Mouse (Mus musculus): ENCODE data around the gene Wnt2b. TPM values are rescaled to one million over a fixed set of nuclear protein-coding genes. Genes with fewer than 3 reads are reported as not detected.

Wnt2b gene
- polyA plus RNA-seq, 1 experiment from 2014 or later = 0.78 TPM

DNA sequence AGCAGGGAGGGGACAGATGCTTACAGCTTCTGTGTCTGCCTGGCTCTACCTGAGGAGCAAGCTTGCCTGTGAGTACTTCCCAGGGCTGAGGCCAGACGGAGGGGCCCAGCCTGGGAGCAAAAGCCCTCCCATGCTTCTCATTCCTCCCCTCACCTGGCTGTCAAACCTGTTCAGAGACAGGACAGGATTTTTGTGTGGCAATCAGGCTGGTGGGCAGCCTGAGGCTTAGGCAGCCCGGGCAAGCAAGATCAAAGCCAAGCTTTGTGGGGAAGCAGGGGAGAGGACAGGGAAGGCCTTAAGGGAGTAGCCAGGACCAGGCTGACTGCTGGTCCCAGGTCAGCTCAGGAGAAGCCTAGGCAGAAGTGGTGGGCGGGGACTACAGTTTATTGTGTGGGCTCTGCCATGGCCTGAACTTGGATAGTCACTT is 32.7 kb upstream of the Wnt2b start:
- WGBS = 51% methylated on average over 3 of the region's 3 CpGs
- Histone ChIP-seq H3K4me1 (peaks cover 17% of the 10 kb centered on the region), H3K27ac (replicated peaks) (peak overlapping the region; percentile 77), H3K9me3 (replicated peaks) (no peaks in the 10 kb centered on the region), H3K27me3 (replicated peaks) (no peaks in the 10 kb centered on the region), H3K4me3 (replicated peaks) (no peak overlapping the region), H3K9ac (replicated peaks) (no peak overlapping the region), H3K36me3 (no peaks in the 10 kb centered on the region), H3K4me2 (0 out of 2 replicates have a peak overlapping the region, but pooled peaks have one; percentile 15)
- ATAC-seq (ENCODE audit: low FRiP score) = no peak

DNA sequence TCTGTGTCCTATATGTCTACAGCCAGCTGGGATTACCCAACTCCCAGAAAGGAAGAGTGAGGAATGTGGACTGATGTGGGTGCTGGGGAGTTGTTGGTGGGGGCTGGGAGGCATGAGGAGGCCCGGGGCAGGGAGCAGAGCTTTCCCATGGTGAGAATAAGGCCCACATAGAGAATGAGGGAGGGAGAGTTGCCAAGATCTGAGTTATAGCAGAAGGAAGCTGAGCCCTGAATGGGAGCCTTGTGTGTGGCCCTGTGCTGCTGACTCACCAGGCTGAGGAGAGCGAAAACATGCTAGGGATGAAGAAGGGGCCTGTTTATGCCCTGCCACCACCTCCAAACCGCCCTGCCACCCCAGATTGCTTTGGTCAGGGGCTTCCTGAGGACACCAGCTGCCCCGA is 32.1 kb upstream of the Wnt2b start:
- Histone ChIP-seq H3K4me1 (peaks cover 17% of the 10 kb centered on the region), H3K27me3 (replicated peaks) (no peaks in the 10 kb centered on the region), H3K4me3 (replicated peaks) (no peak overlapping the region), H3K4me2 (0 out of 2 replicates have a peak overlapping the region, but pooled peaks have one; percentile 15), H3K9ac (replicated peaks) (no peak overlapping the region), H3K27ac (replicated peaks) (peak overlapping the region; percentile 77), H3K36me3 (no peaks in the 10 kb centered on the region), H3K9me3 (replicated peaks) (no peaks in the 10 kb centered on the region)
- WGBS = 33% methylated on average over 4 of the region's 4 CpGs
- peak; percentile 72 for ATAC-seq (ENCODE audit: low FRiP score)

DNA sequence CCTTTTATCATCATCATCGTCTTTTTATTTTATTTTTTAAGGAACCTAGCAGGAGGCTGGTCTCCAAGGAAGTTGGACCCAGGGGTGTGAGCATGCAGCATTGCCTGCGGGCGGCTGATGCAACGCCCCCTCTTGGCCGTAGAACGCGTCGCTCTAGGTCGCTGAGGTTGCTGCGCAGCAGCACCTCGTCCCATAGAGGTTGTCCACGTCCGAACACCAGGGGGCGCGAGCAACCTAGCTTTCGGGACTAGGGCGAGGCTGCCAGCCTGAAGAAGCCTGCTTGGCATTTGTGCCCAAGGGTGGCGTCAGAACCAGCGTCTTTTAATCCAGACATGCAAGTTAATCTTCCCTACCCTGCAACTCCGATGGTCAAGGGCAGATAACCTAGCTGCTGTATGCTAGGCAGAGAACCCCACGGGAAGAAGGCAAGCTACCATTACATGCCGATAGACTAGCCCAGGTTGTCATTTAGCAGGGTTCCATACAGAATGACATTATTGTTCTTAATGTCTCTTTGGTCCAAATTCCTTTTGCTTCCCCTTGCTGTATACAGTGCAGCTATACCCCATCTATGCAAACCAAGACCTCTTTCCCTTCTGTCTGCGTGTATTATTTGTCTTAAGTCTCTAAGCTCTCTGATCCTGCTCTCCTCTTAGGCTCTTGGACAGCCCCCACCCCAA is 31.1 kb upstream of the Wnt2b start:
- Histone ChIP-seq H3K36me3 (no peaks in the 10 kb centered on the region), H3K9ac (replicated peaks) (no peak overlapping the region), H3K4me3 (replicated peaks) (peak overlapping the region; percentile 19; the same call in 1 of the 2 replicates), H3K4me2 (peak overlapping the region; percentile 46), H3K9me3 (replicated peaks) (no peaks in the 10 kb centered on the region), H3K27me3 (replicated peaks) (no peaks in the 10 kb centered on the region), H3K27ac (replicated peaks) (peak overlapping the region; percentile 42), H3K4me1 (peaks cover 17% of the 10 kb centered on the region)
- ATAC-seq (ENCODE audit: low FRiP score) = peak; percentile 87
- WGBS = 10% methylated on average over 23 of the region's 23 CpGs

DNA sequence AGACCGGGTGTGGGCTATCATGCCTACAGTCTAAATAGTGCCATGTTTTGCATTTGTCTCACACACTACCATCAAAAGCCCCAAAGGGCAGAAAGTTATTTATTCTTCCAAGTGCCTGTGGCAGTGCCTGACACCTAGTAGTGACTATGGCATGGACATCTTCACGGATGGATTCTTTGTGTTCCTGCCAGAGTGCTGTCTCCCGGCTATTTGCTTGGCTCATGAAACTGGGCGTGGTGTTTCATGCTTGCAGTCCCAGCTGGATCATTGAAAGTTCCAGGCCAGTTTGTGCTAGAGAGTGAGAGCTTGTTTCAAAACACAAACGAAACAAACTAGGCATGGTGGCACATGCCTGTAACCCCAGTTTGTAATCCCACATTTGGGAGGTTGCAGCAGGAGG is 30.0 kb upstream of the Wnt2b start:
- no peak overlapping the region for H3K9ac ChIP-seq (replicated peaks)
- no peaks in the 10 kb centered on the region for H3K27me3 ChIP-seq (replicated peaks)
- no peak overlapping the region for H3K4me3 ChIP-seq (replicated peaks)
- peaks cover 17% of the 10 kb centered on the region for H3K4me1 ChIP-seq
- no peak overlapping the region for H3K4me2 ChIP-seq
- H3K9me3 ChIP-seq (replicated peaks) = no peaks in the 10 kb centered on the region
- 79% methylated on average over 5 of the region's 5 CpGs for WGBS
- ATAC-seq (ENCODE audit: low FRiP score) = no peak
- H3K36me3 ChIP-seq = no peaks in the 10 kb centered on the region
- no peak overlapping the region for H3K27ac ChIP-seq (replicated peaks)

DNA sequence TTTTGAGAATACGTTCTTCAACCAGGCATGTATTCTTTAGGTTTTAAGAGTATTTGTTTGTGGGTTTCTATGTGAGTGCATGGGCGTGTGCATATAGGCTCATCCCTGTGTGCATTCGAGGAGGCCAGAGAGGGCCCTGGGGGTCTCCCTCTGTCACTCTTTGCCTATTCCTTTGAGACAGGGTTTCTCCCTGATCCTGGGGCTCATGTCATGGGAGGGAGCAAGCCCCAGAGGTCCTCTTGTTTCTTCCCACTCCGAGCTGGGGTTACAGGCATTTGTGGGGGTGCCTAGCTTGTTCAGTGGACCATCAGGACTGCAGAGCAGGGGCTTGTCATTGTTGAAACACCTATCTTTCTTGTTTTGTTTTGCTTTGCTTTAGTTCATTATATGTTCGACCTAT is 26.2 kb upstream of the Wnt2b start:
- no peak overlapping the region for H3K4me3 ChIP-seq (replicated peaks)
- no peak overlapping the region for H3K27ac ChIP-seq (replicated peaks)
- no peaks in the 10 kb centered on the region for H3K27me3 ChIP-seq (replicated peaks)
- no peak for ATAC-seq (ENCODE audit: low FRiP score)
- H3K9ac ChIP-seq (replicated peaks) = no peak overlapping the region
- no peaks in the 10 kb centered on the region for H3K9me3 ChIP-seq (replicated peaks)
- no peaks in the 10 kb centered on the region for H3K36me3 ChIP-seq
- WGBS = 78% methylated on average over 5 of the region's 5 CpGs
- no peak overlapping the region for H3K4me2 ChIP-seq
- H3K4me1 ChIP-seq = peaks cover 4% of the 10 kb centered on the region

DNA sequence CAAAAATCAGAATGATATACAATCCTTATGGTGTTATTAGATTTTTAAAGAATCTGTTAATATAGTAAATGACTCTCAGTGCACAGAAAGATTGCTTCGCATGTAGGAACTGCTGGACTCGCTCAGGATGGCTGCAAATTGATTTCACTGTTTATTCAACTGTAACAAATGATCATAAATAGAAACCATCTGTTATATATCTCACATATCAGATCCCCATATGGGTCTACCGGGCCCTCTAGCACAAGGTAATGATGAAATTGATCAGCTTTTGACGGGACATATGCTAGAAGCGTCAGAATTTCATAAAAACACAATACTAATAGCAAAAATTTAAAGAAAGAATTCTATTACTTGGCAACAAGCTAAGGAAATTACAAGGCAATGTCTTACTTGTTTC is 18.0 kb upstream of the Wnt2b start:
- H3K27me3 ChIP-seq (replicated peaks) = no peaks in the 10 kb centered on the region
- ATAC-seq (ENCODE audit: low FRiP score) = no peak
- no peak overlapping the region for H3K9ac ChIP-seq (replicated peaks)
- no peak overlapping the region for H3K27ac ChIP-seq (replicated peaks)
- 54% methylated on average over 5 of the region's 5 CpGs for WGBS
- no peaks in the 10 kb centered on the region for H3K36me3 ChIP-seq
- no peak overlapping the region for H3K4me3 ChIP-seq (replicated peaks)
- H3K9me3 ChIP-seq (replicated peaks) = no peaks in the 10 kb centered on the region
- no peaks in the 10 kb centered on the region for H3K4me1 ChIP-seq
- no peak overlapping the region for H3K4me2 ChIP-seq

DNA sequence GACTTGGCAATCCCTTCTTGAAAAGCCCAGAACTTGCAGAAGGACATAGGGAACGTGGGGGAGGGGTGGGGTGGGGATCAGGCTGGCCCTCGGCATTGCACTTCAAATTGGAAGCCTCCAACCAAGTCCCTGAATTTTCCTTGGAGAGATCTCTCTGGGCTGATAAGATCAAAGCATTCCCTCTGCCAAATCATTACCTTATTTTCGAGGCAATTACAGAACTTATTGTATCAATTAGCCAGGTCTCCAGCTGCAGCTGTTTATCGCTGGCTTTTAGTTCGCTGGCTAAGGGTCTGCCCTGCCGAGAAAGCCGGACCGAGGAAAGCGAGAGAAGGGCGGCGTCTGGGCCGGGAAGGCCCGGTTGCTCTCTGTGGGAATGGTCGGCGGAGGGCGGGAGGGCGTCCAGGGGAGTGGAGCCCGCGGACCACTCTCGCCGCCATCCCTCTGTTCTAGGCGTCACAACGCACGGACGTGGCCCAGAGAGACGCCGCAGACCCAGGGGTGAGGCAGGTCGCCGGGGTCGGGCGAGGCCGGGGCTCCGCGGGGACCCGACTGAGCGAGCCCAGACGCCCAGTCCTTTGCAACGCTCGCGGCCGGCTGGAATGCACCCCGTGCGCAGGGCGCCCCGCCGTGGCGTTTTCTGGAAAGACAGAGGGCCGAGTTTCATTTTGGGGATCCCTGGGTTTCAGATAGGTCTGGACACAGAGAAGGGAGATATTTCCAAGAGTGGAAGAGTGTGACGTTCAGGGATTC is 6.0 kb upstream of the Wnt2b start:
- Histone ChIP-seq H3K27me3 (replicated peaks) (peaks cover 27% of the 10 kb centered on the region), H3K36me3 (no peaks in the 10 kb centered on the region), H3K4me1 (peaks cover 9% of the 10 kb centered on the region), H3K4me3 (replicated peaks) (peak overlapping the region; percentile 46), H3K9ac (replicated peaks) (peak overlapping the region; percentile 48), H3K27ac (replicated peaks) (no peak overlapping the region; the same call in 1 of the 2 replicates), H3K9me3 (replicated peaks) (no peaks in the 10 kb centered on the region), H3K4me2 (peak overlapping the region; percentile 75)
- ATAC-seq (ENCODE audit: low FRiP score) = peak; percentile 62
- WGBS = under 1% methylated on average over 49 of the region's 49 CpGs

DNA sequence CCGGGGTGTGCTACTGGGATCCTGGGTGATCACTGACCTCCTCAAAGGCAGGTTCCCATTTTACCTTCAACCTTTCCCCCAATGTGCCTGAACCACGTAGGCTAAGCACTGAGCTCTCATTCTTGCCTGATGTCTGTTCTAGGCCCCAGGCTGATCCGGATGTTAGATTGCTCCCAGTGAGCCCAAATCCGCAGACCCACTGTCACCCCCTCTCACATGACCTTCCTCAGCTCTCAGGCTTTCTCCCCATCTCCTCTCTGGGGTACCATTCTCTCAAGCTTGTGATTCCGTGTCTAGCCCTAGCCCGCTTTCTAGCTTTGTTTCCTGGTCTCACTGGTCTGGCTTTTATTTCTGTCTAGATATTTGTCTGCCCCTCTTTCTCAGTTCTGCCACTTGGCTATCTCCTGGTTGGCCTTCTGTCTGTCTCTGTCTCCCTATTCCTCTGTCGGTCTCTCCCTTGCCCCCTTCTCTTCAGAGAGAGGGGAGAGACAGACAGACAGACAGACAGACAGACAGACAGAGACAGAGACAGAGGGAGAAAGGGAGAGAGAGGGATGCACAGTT is 4.4 kb upstream of the Wnt2b start:
- no peak overlapping the region for H3K9ac ChIP-seq (replicated peaks)
- H3K27ac ChIP-seq (replicated peaks) = no peak overlapping the region
- no peak overlapping the region for H3K4me2 ChIP-seq
- peaks cover 25% of the 10 kb centered on the region for H3K4me1 ChIP-seq
- ATAC-seq (ENCODE audit: low FRiP score) = no peak
- H3K36me3 ChIP-seq = no peaks in the 10 kb centered on the region
- peaks cover 43% of the 10 kb centered on the region for H3K27me3 ChIP-seq (replicated peaks)
- H3K4me3 ChIP-seq (replicated peaks) = no peak overlapping the region
- no peaks in the 10 kb centered on the region for H3K9me3 ChIP-seq (replicated peaks)
- 75% methylated on average over 7 of the region's 7 CpGs for WGBS

DNA sequence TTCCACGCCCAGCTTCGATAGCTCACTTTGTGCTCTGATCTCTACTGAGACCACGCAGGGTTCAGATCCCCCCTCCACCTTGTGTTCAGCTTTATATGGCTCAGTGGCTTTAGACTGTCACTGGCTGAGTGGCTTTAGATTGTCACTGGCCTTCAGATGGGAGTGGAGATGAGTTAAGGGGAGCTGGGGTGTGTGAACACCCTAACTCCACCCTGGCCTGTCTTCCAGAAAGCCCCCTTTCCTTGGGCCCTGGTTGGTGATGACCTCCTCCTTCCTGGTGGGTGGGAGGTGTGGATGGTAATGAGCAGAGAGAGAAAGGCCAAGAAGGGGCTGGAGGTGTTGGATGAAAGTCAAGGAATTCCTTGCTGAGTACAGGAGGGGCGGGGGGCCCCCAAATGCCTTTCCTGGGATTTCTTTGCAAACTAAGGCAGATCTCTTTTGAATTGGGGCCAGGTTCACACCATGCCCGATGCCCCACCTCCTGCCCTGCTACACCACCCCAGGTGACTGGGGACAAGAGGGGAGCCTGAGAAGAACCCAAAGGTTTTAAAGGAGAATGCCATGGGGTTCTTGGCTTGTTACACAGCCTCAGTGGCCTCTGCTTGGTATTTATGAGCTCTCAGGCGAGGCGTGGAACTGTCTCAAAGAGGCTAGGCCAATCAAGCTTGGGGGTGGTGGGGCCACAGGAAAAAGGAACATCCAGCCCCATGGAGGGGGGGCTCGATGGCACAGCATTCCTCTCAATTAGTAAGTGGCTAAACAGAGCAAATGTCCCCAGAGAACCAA is 3.5 kb upstream of the Wnt2b start:
- Histone ChIP-seq H3K27ac (replicated peaks) (no peak overlapping the region), H3K4me3 (replicated peaks) (no peak overlapping the region), H3K4me2 (no peak overlapping the region), H3K4me1 (peaks cover 31% of the 10 kb centered on the region), H3K36me3 (no peaks in the 10 kb centered on the region), H3K9me3 (replicated peaks) (no peaks in the 10 kb centered on the region), H3K27me3 (replicated peaks) (peaks cover 51% of the 10 kb centered on the region), H3K9ac (replicated peaks) (no peak overlapping the region)
- 69% methylated on average over 8 of the region's 8 CpGs for WGBS
- no peak for ATAC-seq (ENCODE audit: low FRiP score)

DNA sequence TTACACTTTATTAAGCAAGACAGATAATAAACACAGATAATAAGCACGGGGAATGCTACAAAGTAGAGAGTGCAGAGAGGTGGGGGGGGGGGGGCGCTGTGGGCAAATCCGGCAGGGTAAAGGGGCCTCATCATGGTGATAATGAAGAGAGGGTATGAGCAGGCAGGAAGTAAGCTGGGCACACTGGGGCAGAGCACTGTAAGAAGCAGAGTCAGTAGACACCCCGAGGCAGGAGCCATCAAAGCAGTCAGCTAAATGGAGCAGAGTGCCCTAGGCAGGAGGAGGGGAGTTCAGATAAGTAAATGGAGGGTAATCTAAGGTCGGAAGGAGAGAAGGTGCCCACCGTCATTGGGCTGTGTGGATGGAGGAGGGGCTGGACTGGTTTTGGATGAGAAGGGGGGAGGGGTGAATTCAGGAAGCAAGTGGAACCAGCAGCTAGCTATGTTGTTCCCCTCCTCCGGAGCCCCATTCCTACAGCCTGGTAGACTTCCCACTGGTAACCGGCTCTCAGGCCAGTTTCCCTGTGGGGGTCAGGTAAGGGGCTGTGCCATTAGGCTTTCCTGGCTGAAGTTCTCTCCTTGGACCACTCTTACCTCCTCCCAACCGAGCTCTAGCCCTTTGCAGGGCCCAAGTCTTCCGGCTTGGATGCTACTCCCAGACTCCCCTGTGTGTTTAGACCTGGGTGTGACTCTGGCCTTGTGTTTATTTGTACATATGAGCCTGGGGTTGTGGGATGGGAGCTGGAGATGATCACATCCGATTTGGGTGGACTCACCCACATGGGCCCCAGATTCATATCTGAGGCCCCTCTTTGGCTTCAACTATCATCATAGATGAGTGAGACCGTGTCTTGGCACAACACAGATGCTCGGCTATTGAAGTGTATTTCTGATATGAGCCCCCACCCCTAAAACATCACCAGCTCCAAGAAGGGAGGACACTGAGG is 1.9 kb upstream of the Wnt2b start:
- 29% methylated on average over 12 of the region's 13 CpGs for WGBS
- Histone ChIP-seq H3K9ac (replicated peaks) (no peak overlapping the region), H3K36me3 (no peaks in the 10 kb centered on the region), H3K4me1 (peaks cover 31% of the 10 kb centered on the region), H3K4me2 (no peak overlapping the region), H3K9me3 (replicated peaks) (no peaks in the 10 kb centered on the region), H3K4me3 (replicated peaks) (no peak overlapping the region), H3K27ac (replicated peaks) (no peak overlapping the region), H3K27me3 (replicated peaks) (peaks cover 66% of the 10 kb centered on the region)
- no peak for ATAC-seq (ENCODE audit: low FRiP score)

Data from neural tube, embryonic 15.5 days (tissue).